Mouse (Mus musculus): ENCODE measurements around the gene Fignl1. TPM values are rescaled to one million over a fixed set of nuclear protein-coding genes. Genes with fewer than 3 reads are reported as not detected.

Gene Fignl1
- polyA plus RNA-seq, 1 experiment from 2014 or later, result 23.6 TPM

GRCm38 (mm10) chr11:11798690-11799089 is 10.1 kb downstream of the Fignl1 start:
- no peak for ATAC-seq
- Histone ChIP-seq H3K27me3 (no peaks in the 10 kb centered on the region), H3K9ac (replicated peaks) (no peak overlapping the region), H3K36me3 (peaks cover 19% of the 10 kb centered on the region), H3K4me2 (replicated peaks) (no peak overlapping the region), H3K9me3 (no peaks in the 10 kb centered on the region), H3K4me3 (replicated peaks) (no peak overlapping the region), H3K4me1 (replicated peaks) (no peaks in the 10 kb centered on the region), H3K27ac (no peak overlapping the region)
- WGBS, result 100% methylated on average over 1 of the region's 1 CpGs

- no peak overlapping the region for H3K9ac ChIP-seq (replicated peaks)
- WGBS, result 91% methylated on average over 1 of the region's 1 CpGs
- no peaks in the 10 kb centered on the region for H3K4me1 ChIP-seq (replicated peaks)
- H3K27me3 ChIP-seq, result no peaks in the 10 kb centered on the region
- no peak for ATAC-seq
- H3K27ac ChIP-seq, result no peak overlapping the region
- no peaks in the 10 kb centered on the region for H3K36me3 ChIP-seq
- H3K4me2 ChIP-seq (replicated peaks), result no peak overlapping the region
- no peaks in the 10 kb centered on the region for H3K9me3 ChIP-seq
- no peak overlapping the region for H3K4me3 ChIP-seq (replicated peaks)
These were observed 14.1 kb downstream of the Fignl1 start for GRCm38 (mm10) chr11:11794626-11795025.

DNA sequence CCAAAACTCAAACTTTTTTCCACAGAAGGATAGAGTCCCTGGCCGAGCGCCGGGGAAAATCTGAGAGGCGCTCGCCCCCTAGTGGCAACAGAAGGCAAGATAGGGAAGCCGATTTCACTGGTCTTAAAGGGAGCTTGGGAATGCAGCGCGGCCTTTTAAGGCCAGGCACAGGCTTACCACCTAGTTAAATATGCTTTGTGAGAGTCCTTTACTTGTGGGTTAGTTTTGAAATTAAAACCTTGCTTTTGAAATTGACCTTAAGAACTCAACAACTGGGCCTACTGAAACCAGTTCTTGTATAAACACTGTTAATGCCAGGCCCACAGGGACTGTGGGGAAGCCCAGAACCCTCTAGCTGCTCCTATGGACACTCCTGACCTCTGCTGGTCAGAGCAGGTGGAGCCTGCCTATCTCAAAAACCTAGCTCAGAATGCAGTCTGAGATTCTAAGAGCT is 20.2 kb downstream of the Fignl1 start:
- H3K4me3 ChIP-seq (replicated peaks), result no peak overlapping the region
- H3K4me1 ChIP-seq (replicated peaks), result no peaks in the 10 kb centered on the region
- H3K4me2 ChIP-seq (replicated peaks), result peak overlapping the region; percentile 34
- ATAC-seq, result peak; percentile 97
- H3K36me3 ChIP-seq, result no peaks in the 10 kb centered on the region
- no peak overlapping the region for H3K9ac ChIP-seq (replicated peaks)
- H3K27ac ChIP-seq, result no peak overlapping the region
- no peaks in the 10 kb centered on the region for H3K27me3 ChIP-seq
- under 1% methylated on average over 8 of the region's 8 CpGs for WGBS
- no peaks in the 10 kb centered on the region for H3K9me3 ChIP-seq

- no peak for ATAC-seq
- 70% methylated on average over 6 of the region's 6 CpGs for WGBS
- no peak overlapping the region for H3K27ac ChIP-seq
- H3K4me2 ChIP-seq (replicated peaks), result no peak overlapping the region
- no peak overlapping the region for H3K9ac ChIP-seq (replicated peaks)
- H3K9me3 ChIP-seq, result no peaks in the 10 kb centered on the region
- no peaks in the 10 kb centered on the region for H3K27me3 ChIP-seq
- no peak overlapping the region for H3K4me3 ChIP-seq (replicated peaks)
- no peaks in the 10 kb centered on the region for H3K36me3 ChIP-seq
- no peaks in the 10 kb centered on the region for H3K4me1 ChIP-seq (replicated peaks)
These were observed 23.3 kb downstream of the Fignl1 start for GRCm38 (mm10) chr11:11785457-11785856.

- no peaks in the 10 kb centered on the region for H3K4me1 ChIP-seq (replicated peaks)
- no peak overlapping the region for H3K9ac ChIP-seq (replicated peaks)
- 86% methylated on average over 8 of the region's 8 CpGs for WGBS
- no peak overlapping the region for H3K27ac ChIP-seq
- H3K9me3 ChIP-seq, result no peaks in the 10 kb centered on the region
- no peaks in the 10 kb centered on the region for H3K36me3 ChIP-seq
- H3K4me3 ChIP-seq (replicated peaks), result no peak overlapping the region
- no peak overlapping the region for H3K4me2 ChIP-seq (replicated peaks)
- no peaks in the 10 kb centered on the region for H3K27me3 ChIP-seq
- ATAC-seq, result no peak
These were observed 27.0 kb downstream of the Fignl1 start for GRCm38 (mm10) chr11:11781728-11782127.

GRCm38 (mm10) chr11:11778345-11778744 is 30.4 kb downstream of the Fignl1 start:
- H3K4me3 ChIP-seq (replicated peaks), result no peak overlapping the region
- WGBS, result 92% methylated on average over 6 of the region's 6 CpGs
- no peak overlapping the region for H3K4me2 ChIP-seq (replicated peaks)
- no peak for ATAC-seq
- H3K9me3 ChIP-seq, result no peaks in the 10 kb centered on the region
- no peaks in the 10 kb centered on the region for H3K4me1 ChIP-seq (replicated peaks)
- H3K36me3 ChIP-seq, result no peaks in the 10 kb centered on the region
- no peak overlapping the region for H3K9ac ChIP-seq (replicated peaks)
- no peak overlapping the region for H3K27ac ChIP-seq
- no peaks in the 10 kb centered on the region for H3K27me3 ChIP-seq

DNA sequence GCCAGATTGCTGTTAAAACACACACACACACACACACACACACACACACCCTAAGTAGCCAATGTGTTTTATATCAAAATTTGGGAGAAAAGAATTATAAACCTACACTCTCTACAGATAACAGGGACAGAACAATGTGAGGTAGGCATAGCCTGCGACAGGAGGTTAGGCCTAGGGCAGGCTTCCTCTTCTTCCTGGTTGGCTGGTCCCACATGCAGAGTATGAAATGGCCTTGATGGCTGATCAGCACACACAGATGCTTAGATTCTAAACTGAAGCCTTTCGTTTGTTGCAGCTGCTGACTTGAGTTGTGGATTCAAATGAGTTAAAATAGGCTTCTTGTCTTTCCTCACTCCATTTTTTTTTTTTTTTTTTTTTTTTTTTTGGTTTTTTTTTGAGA is 31.0 kb downstream of the Fignl1 start:
- H3K36me3 ChIP-seq, result no peaks in the 10 kb centered on the region
- H3K4me2 ChIP-seq (replicated peaks), result no peak overlapping the region
- H3K27ac ChIP-seq, result no peak overlapping the region
- ATAC-seq, result no peak
- H3K4me1 ChIP-seq (replicated peaks), result no peaks in the 10 kb centered on the region
- no peak overlapping the region for H3K4me3 ChIP-seq (replicated peaks)
- H3K9ac ChIP-seq (replicated peaks), result no peak overlapping the region
- no peaks in the 10 kb centered on the region for H3K9me3 ChIP-seq
- 76% methylated on average over 2 of the region's 2 CpGs for WGBS
- no peaks in the 10 kb centered on the region for H3K27me3 ChIP-seq

DNA sequence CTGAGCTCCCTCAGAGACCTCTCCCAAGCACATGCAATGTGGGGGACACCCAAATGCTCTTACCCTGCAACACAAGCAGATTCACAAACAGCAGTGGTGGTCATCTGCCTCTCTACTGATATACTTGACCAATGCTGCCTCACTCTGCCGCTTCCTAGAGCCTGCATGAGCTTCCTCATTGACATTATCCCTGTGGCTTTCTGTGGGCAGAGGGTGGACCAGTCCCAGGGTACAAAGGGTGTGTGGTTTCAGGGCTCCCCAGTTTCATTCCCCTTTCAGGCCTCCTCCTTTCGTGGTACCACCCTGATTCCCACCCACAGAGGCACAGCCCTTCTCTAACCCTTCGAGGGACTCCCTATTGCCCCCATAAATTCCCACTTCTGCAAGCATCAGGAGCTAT is 31.5 kb downstream of the Fignl1 start:
- no peak overlapping the region for H3K9ac ChIP-seq (replicated peaks)
- no peak for ATAC-seq
- 79% methylated on average over 3 of the region's 3 CpGs for WGBS
- no peaks in the 10 kb centered on the region for H3K9me3 ChIP-seq
- H3K4me3 ChIP-seq (replicated peaks), result no peak overlapping the region
- H3K36me3 ChIP-seq, result no peaks in the 10 kb centered on the region
- no peak overlapping the region for H3K27ac ChIP-seq
- no peaks in the 10 kb centered on the region for H3K4me1 ChIP-seq (replicated peaks)
- no peak overlapping the region for H3K4me2 ChIP-seq (replicated peaks)
- H3K27me3 ChIP-seq, result no peaks in the 10 kb centered on the region

GRCm38 (mm10) chr11:11776822-11777174 is 32.0 kb downstream of the Fignl1 start:
- 84% methylated on average over 7 of the region's 7 CpGs for WGBS
- Histone ChIP-seq H3K4me2 (replicated peaks) (no peak overlapping the region), H3K4me3 (replicated peaks) (no peak overlapping the region)

DNA sequence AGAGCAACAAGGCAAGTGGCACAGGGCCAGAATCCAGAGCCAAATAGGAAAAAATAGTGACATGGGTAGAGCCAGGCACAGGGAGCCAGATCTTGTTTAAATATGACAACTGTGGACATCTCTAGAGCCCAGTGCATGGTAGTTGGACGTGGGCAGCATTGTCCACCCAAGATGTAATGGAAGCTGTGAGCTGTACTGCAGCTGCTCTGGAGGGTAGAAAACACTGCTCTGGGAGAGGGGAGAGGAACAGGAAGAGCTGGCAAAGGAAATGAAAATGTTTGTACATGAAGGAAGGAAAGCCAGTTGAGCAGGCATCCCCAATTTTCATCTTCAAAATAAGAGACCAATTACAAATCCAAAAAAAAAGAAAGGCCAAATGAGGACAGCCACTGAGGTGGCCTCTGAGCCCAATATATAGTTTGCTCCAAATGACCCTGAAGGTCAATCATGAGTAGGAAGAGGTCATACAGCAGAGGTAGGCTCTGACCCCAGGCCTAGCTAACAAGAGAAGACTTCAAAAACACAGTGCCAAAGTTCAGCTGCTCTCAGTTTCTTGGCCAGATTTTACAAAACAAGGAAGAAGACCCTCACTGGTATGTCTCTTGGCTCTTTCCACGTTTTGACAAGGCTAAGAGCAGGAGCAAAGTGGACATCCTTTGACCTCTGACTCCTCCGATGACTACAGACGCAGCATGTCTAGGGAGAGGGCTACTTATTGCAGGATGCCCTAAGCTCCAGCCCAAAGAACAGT is 32.5 kb downstream of the Fignl1 start:
- Histone ChIP-seq H3K36me3 (no peaks in the 10 kb centered on the region), H3K27ac (no peak overlapping the region), H3K4me2 (replicated peaks) (no peak overlapping the region), H3K4me1 (replicated peaks) (no peaks in the 10 kb centered on the region), H3K9me3 (no peaks in the 10 kb centered on the region), H3K9ac (replicated peaks) (no peak overlapping the region), H3K4me3 (replicated peaks) (no peak overlapping the region), H3K27me3 (no peaks in the 10 kb centered on the region)
- 77% methylated on average over 4 of the region's 4 CpGs for WGBS
- no peak for ATAC-seq

More at GRCm38 (mm10) chr11:11776822-11777174, 32.0 kb downstream of the Fignl1 start:
- H3K9me3 ChIP-seq, result no peaks in the 10 kb centered on the region
- H3K9ac ChIP-seq (replicated peaks), result no peak overlapping the region
- H3K36me3 ChIP-seq, result no peaks in the 10 kb centered on the region
- no peak for ATAC-seq
- no peaks in the 10 kb centered on the region for H3K4me1 ChIP-seq (replicated peaks)
- H3K27ac ChIP-seq, result no peak overlapping the region
- H3K27me3 ChIP-seq, result no peaks in the 10 kb centered on the region

- no peak overlapping the region for H3K4me2 ChIP-seq (replicated peaks)
- no peak overlapping the region for H3K27ac ChIP-seq
- no peaks in the 10 kb centered on the region for H3K4me1 ChIP-seq (replicated peaks)
- H3K27me3 ChIP-seq, result no peaks in the 10 kb centered on the region
- H3K4me3 ChIP-seq (replicated peaks), result no peak overlapping the region
- no peaks in the 10 kb centered on the region for H3K36me3 ChIP-seq
- WGBS, result 89% methylated on average over 5 of the region's 5 CpGs
- ATAC-seq, result no peak
- no peak overlapping the region for H3K9ac ChIP-seq (replicated peaks)
- no peaks in the 10 kb centered on the region for H3K9me3 ChIP-seq
These were observed 33.9 kb downstream of the Fignl1 start for GRCm38 (mm10) chr11:11774893-11775292.

- Histone ChIP-seq H3K9ac (replicated peaks) (no peak overlapping the region), H3K4me2 (replicated peaks) (no peak overlapping the region), H3K4me1 (replicated peaks) (no peaks in the 10 kb centered on the region), H3K4me3 (replicated peaks) (no peak overlapping the region), H3K9me3 (no peaks in the 10 kb centered on the region), H3K27ac (no peak overlapping the region), H3K27me3 (no peaks in the 10 kb centered on the region), H3K36me3 (no peaks in the 10 kb centered on the region)
- no peak for ATAC-seq
- 97% methylated on average over 4 of the region's 4 CpGs for WGBS
These were observed 34.4 kb downstream of the Fignl1 start for GRCm38 (mm10) chr11:11774384-11774783.

- H3K9me3 ChIP-seq, result no peaks in the 10 kb centered on the region
- ATAC-seq, result no peak
These were observed 36.6 kb downstream of the Fignl1 start for GRCm38 (mm10) chr11:11772196-11772595.

More at GRCm38 (mm10) chr11:11772196-11772595, 36.6 kb downstream of the Fignl1 start:
- H3K4me2 ChIP-seq (replicated peaks), result no peak overlapping the region
- H3K27me3 ChIP-seq, result no peaks in the 10 kb centered on the region
- no peaks in the 10 kb centered on the region for H3K4me1 ChIP-seq (replicated peaks)
- WGBS, result 95% methylated on average over 4 of the region's 4 CpGs
- H3K36me3 ChIP-seq, result no peaks in the 10 kb centered on the region
- no peak overlapping the region for H3K27ac ChIP-seq
- no peak overlapping the region for H3K9ac ChIP-seq (replicated peaks)
- H3K4me3 ChIP-seq (replicated peaks), result no peak overlapping the region
